15 mouse cellular contexts compared by ENCODE assay signal in genomic region chr4:41094361-41094760, GRCm38 (mm10). TPM values are rescaled to one million over a fixed set of nuclear protein-coding genes. Genes with fewer than 3 reads are reported as not detected.
DNase-seq lines count a peak whose midpoint lies in the region; ATAC-seq and TF ChIP-seq lines count a peak whose summit lies in the region.
"Had no signal": no experiment of that assay in that cellular context is flagged by ENCODE, and none has a peak within 500 bp of the region (broad histone marks: within the 10 kb centered on the region; RNA-seq: fewer than 3 reads in every experiment).

No protein-coding gene starts in this region.

- no peak overlapping the region for H3K4me2 ChIP-seq in hindbrain, embryonic 14.5 days (replicated peaks)

- no peak for ATAC-seq in hindbrain, embryonic 14.5 days (ENCODE audit: low FRiP score)

- no peak overlapping the region for H3K27ac ChIP-seq in testis, adult 2 months (ENCODE audit: control insufficient read depth, insufficient read depth, low read depth, low read length)
- H3K27ac ChIP-seq in hindbrain, embryonic 14.5 days: no peak overlapping the region

- DNase-seq in adrenal gland, adult 2 months: peak; percentile 67
- DNase-seq in adrenal gland, postnatal 4 days (ENCODE audit: low spot score in 2 of 2): no peak
- DNase-seq in testis, postnatal 14 days (ENCODE audit: low spot score): no peak
- peak; percentile 62 for DNase-seq in lung, postnatal 14 days
- DNase-seq in thymus, adult 18-20 months: no peak
- no peak for DNase-seq in thymus, postnatal 14 days
- DNase-seq in hindbrain, embryonic 14.5 days (ENCODE audit: low spot score): no peak
- DNase-seq: B cell, adult 2 months; cerebellum, adult 2 months; gastrocnemius, postnatal 10 days; kidney, adult 8-10 months; right cerebral cortex, postnatal 4 days had no signal

- H3K27me3 ChIP-seq in testis, adult 2 months (ENCODE audit: control insufficient read depth, insufficient read depth, low read length): no peaks in the 10 kb centered on the region; the same call in 1 of the 2 replicates
- H3K27me3 ChIP-seq in hindbrain, embryonic 14.5 days (ENCODE audit: control insufficient read depth, insufficient read depth, low read length): peaks cover 17% of the 10 kb centered on the region

- H3K4me1 ChIP-seq in testis, adult 2 months (ENCODE audit: control insufficient read depth, insufficient read depth, low read length): peaks cover 18% of the 10 kb centered on the region
- H3K4me1 ChIP-seq in hindbrain, embryonic 14.5 days (replicated peaks; ENCODE audit: control insufficient read depth, insufficient read depth, low read length): peaks cover 5% of the 10 kb centered on the region

- no peaks in the 10 kb centered on the region for H3K9me3 ChIP-seq in hindbrain, embryonic 14.5 days (ENCODE audit: control insufficient read depth, low read length)

- peak overlapping the region; percentile 20 for H3K4me3 ChIP-seq in testis, adult 2 months (ENCODE audit: control insufficient read depth, low read depth, low read length)
- no peak overlapping the region for H3K4me3 ChIP-seq in hindbrain, embryonic 14.5 days (replicated peaks; ENCODE audit: low read length)

- H3K36me3 ChIP-seq in testis, adult 2 months (ENCODE audit: control insufficient read depth, insufficient read depth, low read length): no peaks in the 10 kb centered on the region
- H3K36me3 ChIP-seq in hindbrain, embryonic 14.5 days (replicated peaks; ENCODE audit: control insufficient read depth, insufficient read depth): no peaks in the 10 kb centered on the region

- WGBS in hindbrain, embryonic 14.5 days: 67% methylated on average over 9 of the region's 9 CpGs

- no peak for TF ChIP-seq POLR2A in testis, adult 2 months (IDR thresholded peaks at IDR 0.05; ENCODE audit: control insufficient read depth, low read depth, low read length)

- no peak overlapping the region for H3K9ac ChIP-seq in hindbrain, embryonic 14.5 days

- no peak for TF ChIP-seq CTCF in testis, adult 2 months (IDR thresholded peaks at IDR 0.05; ENCODE audit: control insufficient read depth, insufficient read depth, insufficient replicate concordance, low read depth, low read length)

RNA-seq across cellular contexts. Expression of gene Aqp3, which starts 3.6 kb away (rescaled TPM):
- under 1 TPM in 1 of 2 experiments, not detected in 1; 0.28 TPM for total RNA-seq in adrenal gland, adult 2 months (2021)
- 0.22 and 0.40 TPM in 2 replicates for polyA plus RNA-seq in adrenal gland, adult 2 months (2012; rRNA removed)
- total RNA-seq in adrenal gland, postnatal 4 days (2021): 10 to 100 TPM in 1 of 2 experiments, under 1 TPM in 1; 0.51 to 14.1 TPM
- 5.2 and 6.7 TPM in 2 replicates for polyA plus RNA-seq in testis, adult 2 months (2012; rRNA removed)
- polyA plus RNA-seq in hindbrain, embryonic 14.5 days (2014; fragmentation: Nextera tagmentation; extraction: Ambion mirVana): 0.17 TPM in 1 of 2 replicates, not detected in the other
- total RNA-seq: gastrocnemius, postnatal 10 days; left cerebral cortex, adult 8-10 months had no signal

RNA-seq across cellular contexts. Expression of gene Nol6, which starts 29.9 kb away (rescaled TPM):
- 10 to 100 TPM; 58.1 to 59.3 TPM for total RNA-seq in adrenal gland, adult 2 months (2021)
- polyA plus RNA-seq in adrenal gland, adult 2 months (2012; rRNA removed): 66.5 and 89.8 TPM in 2 replicates
- 10 to 100 TPM; 54.9 to 56.2 TPM for total RNA-seq in adrenal gland, postnatal 4 days (2021)
- 14.0 and 15.9 TPM in 2 replicates for polyA plus RNA-seq in testis, adult 2 months (2012; rRNA removed)
- polyA plus RNA-seq in hindbrain, embryonic 14.5 days (2014; fragmentation: Nextera tagmentation; extraction: Ambion mirVana): 38.4 and 41.5 TPM in 2 replicates

RNA-seq across cellular contexts. Expression of gene Ube2r2, which starts 41.2 kb away (rescaled TPM):
- 100 to 1,000 TPM in 1 of 2 experiments, 10 to 100 TPM in 1; 94.6 to 105 TPM for total RNA-seq in adrenal gland, adult 2 months (2021)
- polyA plus RNA-seq in adrenal gland, adult 2 months (2012; rRNA removed): 32.7 and 45.5 TPM in 2 replicates
- total RNA-seq in adrenal gland, postnatal 4 days (2021): 100 to 1,000 TPM; 123 to 128 TPM
- polyA plus RNA-seq in testis, adult 2 months (2012; rRNA removed): 17.7 and 18.8 TPM in 2 replicates
- 68.5 and 68.7 TPM in 2 replicates for polyA plus RNA-seq in hindbrain, embryonic 14.5 days (2014; fragmentation: Nextera tagmentation; extraction: Ambion mirVana)

RNA-seq across cellular contexts. Expression of gene Aqp7, which starts 46.4 kb away (rescaled TPM):
- total RNA-seq in adrenal gland, adult 2 months (2021): 10 to 100 TPM; 20.8 to 42.1 TPM
- 12.5 and 15.2 TPM in 2 replicates for polyA plus RNA-seq in adrenal gland, adult 2 months (2012; rRNA removed)
- total RNA-seq in adrenal gland, postnatal 4 days (2021): 10 to 100 TPM; 14.9 to 21.6 TPM
- polyA plus RNA-seq in testis, adult 2 months (2012; rRNA removed): 174 and 180 TPM in 2 replicates
- polyA plus RNA-seq in hindbrain, embryonic 14.5 days (2014; fragmentation: Nextera tagmentation; extraction: Ambion mirVana): not detected in 2 replicates
- total RNA-seq: left cerebral cortex, adult 8-10 months had no signal
- polyA plus RNA-seq: cerebellum, adult 2 months; neural tube, embryonic 11.5 days had no signal

Comparison
In these comparisons a context has a peak if more than half of its experiments do, and no peak if none do; other contexts are left out.
1. DNase-seq: peak in adrenal gland, adult 2 months (single experiment) and lung, postnatal 14 days (single experiment); none in adrenal gland, postnatal 4 days (0 of 2), testis, postnatal 14 days (single experiment), thymus, adult 18-20 months (0 of 2), thymus, postnatal 14 days (single experiment) and hindbrain, embryonic 14.5 days (single experiment).